Mouse (Mus musculus) kidney, embryonic 14.5 days (tissue): ENCODE measurements around the gene Itga5. TPM values are rescaled to one million over a fixed set of nuclear protein-coding genes. Genes with fewer than 3 reads are reported as not detected.

ENCODE experiments used
- ATAC-seq: fragments of 200-750 bp; cut with Nextera tagmentation; 2 replicates; pipeline ENCODE4 v1.8.0; 2017; ENCODE audit warnings: moderate number of reproducible peaks, mild to moderate bottlenecking, moderate TSS enrichment, moderate library complexity; ENCODE audit not compliant: low FRiP score, low TSS enrichment
- H3K27ac ChIP-seq: fragments of 300-500 bp; sonication (generic); 2 replicates; pipeline ENCODE4 v1.5.1; 2014; ENCODE audit warnings: low read depth, mild to moderate bottlenecking, low read length, moderate library complexity, mixed read lengths
- H3K27me3 ChIP-seq: fragments of 300-500 bp; sonication (generic); 2 replicates; pipeline ENCODE4 v1.6.1; 2014; ENCODE audit warnings: mild to moderate bottlenecking, low read length; ENCODE audit not compliant: control insufficient read depth, insufficient read depth
- H3K36me3 ChIP-seq: fragments of 300-500 bp; sonication (generic); 2 replicates; pipeline ENCODE4 v1.6.1; 2014; ENCODE audit warnings: low read length, mixed read lengths; ENCODE audit not compliant: control insufficient read depth, insufficient read depth
- H3K4me1 ChIP-seq: fragments of 300-500 bp; sonication (generic); 2 replicates; pipeline ENCODE4 v1.6.1; 2014; ENCODE audit warnings: low read length, mixed read lengths; ENCODE audit not compliant: control insufficient read depth, insufficient read depth
- H3K4me2 ChIP-seq: fragments of 300-500 bp; sonication (generic); replicated peaks from 2 replicates; pipeline ENCODE4 v1.6.1; 2014; ENCODE audit warnings: low read depth, mild to moderate bottlenecking, low read length
- H3K4me3 ChIP-seq: fragments of 300-500 bp; sonication (generic); 2 replicates; pipeline ENCODE4 v1.5.1; 2014; ENCODE audit warnings: mild to moderate bottlenecking, low read length
- H3K9ac ChIP-seq: fragments of 300-500 bp; sonication (generic); 2 replicates; pipeline ENCODE4 v1.6.1; 2014; ENCODE audit warnings: low read depth, mild to moderate bottlenecking, low read length, moderate library complexity
- H3K9me3 ChIP-seq: fragments of 300-500 bp; sonication (generic); 2 replicates; pipeline ENCODE4 v1.6.1; 2016; ENCODE audit warnings: low read length; ENCODE audit not compliant: control insufficient read depth
- WGBS: fragments of 180-500 bp; shearing (Covaris S2); extraction: QIAGEN DNeasy Blood & Tissue Kit; methylation state at CpG from one replicate; pipeline ENCODE4 v1.1.7; 2014; 5-methylcytosine and 5-hydroxymethylcytosine counted together
- polyA plus RNA-seq: library from polyadenylated mRNA; unstranded; fragments of >200 nt; fragmentation: Nextera tagmentation; extraction: Ambion mirVana; gene quantifications from 2 replicates; pipeline ENCODE4 v1.2.1, GENCODE M21; 2014

The Itga5 gene
- polyA plus RNA-seq, 1 experiment from 2014 or later, result 37.4 TPM

DNA sequence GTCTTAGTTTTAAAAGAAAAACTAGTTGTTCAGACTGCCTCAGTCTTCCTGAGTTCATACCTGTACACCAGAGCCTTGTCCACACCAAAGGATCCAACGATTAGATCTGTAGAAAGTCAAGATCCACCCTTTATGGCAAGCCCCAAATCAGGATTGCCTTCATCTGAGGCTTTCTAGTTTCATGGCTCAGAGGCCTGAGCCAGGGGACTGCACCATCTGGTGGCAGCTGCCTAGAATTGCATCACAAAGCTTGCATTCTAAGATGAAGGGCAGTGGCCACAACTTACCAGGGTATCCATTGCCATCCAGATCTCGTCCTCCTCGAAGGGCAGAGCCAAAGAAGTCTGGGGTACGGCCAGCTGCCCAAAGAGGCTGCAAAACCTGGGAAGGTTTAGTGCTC, 13.7 kb downstream of the Itga5 start:
- Histone ChIP-seq H3K4me1 (no peaks in the 10 kb centered on the region), H3K27me3 (no peaks in the 10 kb centered on the region), H3K9ac (no peak overlapping the region), H3K9me3 (no peaks in the 10 kb centered on the region), H3K36me3 (peaks cover 75% of the 10 kb centered on the region), H3K27ac (no peak overlapping the region), H3K4me2 (no peak overlapping the region), H3K4me3 (no peak overlapping the region)
- ATAC-seq, result no peak
- 32% methylated on average over 4 of the region's 4 CpGs for WGBS

DNA sequence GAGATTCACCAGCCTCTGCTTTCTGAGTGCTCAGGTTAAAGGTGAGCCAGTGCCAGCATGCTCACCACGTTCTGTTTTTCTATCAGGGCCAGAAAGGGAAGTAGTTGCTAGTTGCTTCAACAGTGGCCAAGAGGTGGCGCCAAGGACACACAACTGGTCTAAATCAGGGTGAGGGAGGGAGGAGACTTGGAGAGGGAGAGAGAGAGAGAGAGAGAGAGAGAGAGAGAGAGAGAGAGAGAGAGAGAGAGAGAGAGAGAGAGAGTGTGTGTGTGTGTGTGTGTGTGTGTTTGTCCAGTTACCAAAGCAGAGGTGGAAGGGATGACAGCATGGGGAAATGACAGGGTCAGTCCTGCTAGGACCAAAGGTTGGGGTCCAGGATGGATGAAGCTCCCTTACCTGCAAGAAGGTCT, 19.3 kb downstream of the Itga5 start:
- 0 out of 2 replicates have a peak, but pooled peaks have one; percentile 11 for ATAC-seq
- H3K4me1 ChIP-seq, result no peaks in the 10 kb centered on the region
- H3K4me3 ChIP-seq, result no peak overlapping the region
- no peak overlapping the region for H3K27ac ChIP-seq
- no peaks in the 10 kb centered on the region for H3K9me3 ChIP-seq
- WGBS, result 11% methylated on average over 2 of the region's 2 CpGs
- no peak overlapping the region for H3K4me2 ChIP-seq
- no peak overlapping the region for H3K9ac ChIP-seq
- peaks cover 74% of the 10 kb centered on the region for H3K36me3 ChIP-seq
- H3K27me3 ChIP-seq, result peaks cover under 1% of the 10 kb centered on the region; the same call in 1 of the 2 replicates

DNA sequence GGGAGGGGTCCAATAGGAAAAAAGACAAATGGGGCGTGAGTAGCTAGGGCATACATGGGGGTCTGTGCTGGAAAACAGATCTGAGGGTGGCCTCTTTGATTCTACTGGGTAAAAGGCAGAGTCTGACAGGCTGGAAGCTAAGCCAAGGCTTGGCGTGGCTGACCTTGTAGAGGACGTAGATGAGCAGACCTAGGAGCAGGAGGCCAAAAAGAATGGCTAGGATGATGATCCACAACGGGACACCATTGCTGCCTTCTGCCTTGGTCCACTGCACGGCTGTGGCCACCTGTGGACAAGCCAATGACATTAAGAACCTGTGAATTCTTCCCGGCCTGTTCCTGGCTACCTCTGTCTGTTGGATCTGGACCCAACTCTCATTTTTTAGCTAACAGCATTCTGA, 20.8 kb downstream of the Itga5 start:
- 89% methylated on average over 6 of the region's 6 CpGs for WGBS
- Histone ChIP-seq H3K27ac (no peak overlapping the region), H3K9ac (no peak overlapping the region), H3K4me1 (no peaks in the 10 kb centered on the region; the same call in none of the 2 replicates), H3K9me3 (no peaks in the 10 kb centered on the region), H3K27me3 (peaks cover 12% of the 10 kb centered on the region; the same call in 1 of the 2 replicates), H3K36me3 (peaks cover 61% of the 10 kb centered on the region), H3K4me2 (no peak overlapping the region), H3K4me3 (no peak overlapping the region)
- ATAC-seq, result no peak

DNA sequence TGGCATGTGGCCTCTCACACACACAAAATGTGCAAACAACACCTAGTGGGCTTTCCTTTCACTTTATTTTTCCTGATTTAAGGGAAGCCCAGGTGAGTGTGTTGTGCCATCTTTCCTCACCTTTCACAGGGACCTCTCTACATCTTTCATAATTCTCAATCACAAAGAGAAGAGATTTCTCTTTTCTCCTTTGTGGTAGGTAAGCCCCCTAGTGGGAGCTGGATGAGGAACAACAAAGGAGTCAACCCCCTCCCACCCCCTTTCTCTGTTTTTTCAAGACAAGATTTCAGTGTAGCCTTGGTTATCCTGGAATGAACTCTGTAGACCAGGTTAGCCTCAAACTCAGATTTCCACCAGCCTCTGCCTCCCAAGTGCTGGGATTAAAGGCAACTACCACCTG, 23.0 kb downstream of the Itga5 start:
- H3K9me3 ChIP-seq, result no peaks in the 10 kb centered on the region
- peaks cover 39% of the 10 kb centered on the region for H3K36me3 ChIP-seq
- H3K4me2 ChIP-seq, result no peak overlapping the region
- peaks cover 9% of the 10 kb centered on the region for H3K4me1 ChIP-seq
- H3K4me3 ChIP-seq, result no peak overlapping the region
- H3K27me3 ChIP-seq, result peaks cover 23% of the 10 kb centered on the region
- no peak overlapping the region for H3K27ac ChIP-seq
- no peak overlapping the region for H3K9ac ChIP-seq
- ATAC-seq, result no peak

DNA sequence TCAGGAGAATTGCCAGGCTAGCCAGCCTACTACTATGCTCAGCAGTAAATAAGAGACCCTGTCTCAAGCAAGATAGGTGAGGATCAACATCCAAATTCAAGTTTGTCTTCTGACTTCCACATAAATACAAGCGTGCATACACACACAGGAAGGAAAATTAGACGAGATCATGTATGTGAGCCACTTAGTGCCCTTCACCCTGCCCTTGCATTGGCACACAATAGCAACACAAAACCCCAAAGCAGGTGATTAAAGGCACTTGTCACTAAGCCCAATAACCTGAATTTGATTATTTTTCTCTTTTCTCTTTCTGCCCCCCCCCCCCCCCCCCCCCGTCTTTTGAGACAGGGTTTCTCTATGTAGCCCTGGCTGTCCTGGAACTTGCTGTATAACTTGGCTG, 23.6 kb downstream of the Itga5 start:
- WGBS, result 83% methylated on average over 3 of the region's 3 CpGs
- no peak overlapping the region for H3K4me3 ChIP-seq
- peaks cover 9% of the 10 kb centered on the region for H3K4me1 ChIP-seq
- H3K27ac ChIP-seq, result no peak overlapping the region
- peaks cover 23% of the 10 kb centered on the region for H3K27me3 ChIP-seq
- ATAC-seq, result no peak
- no peak overlapping the region for H3K4me2 ChIP-seq
- H3K9ac ChIP-seq, result no peak overlapping the region
- H3K36me3 ChIP-seq, result peaks cover 36% of the 10 kb centered on the region
- H3K9me3 ChIP-seq, result no peaks in the 10 kb centered on the region

DNA sequence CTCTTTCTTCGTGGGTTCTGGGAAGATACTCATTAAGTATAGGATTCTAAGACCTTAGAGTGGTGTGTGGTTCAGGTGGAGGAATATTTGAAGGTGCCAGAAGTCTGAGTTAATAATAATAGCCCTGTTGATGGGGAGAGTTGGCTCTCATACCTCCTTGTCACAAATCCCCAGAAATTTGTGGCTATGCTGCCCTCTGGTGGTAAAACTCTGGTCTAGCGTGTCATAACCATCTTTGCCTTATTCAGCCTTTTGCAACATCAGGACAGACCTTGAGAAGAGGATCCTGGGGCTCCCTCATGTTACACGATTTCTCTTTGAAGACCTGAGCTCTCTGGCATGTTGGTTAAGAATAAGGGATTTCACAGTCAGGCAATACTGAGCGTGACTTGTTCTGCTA, 24.1 kb downstream of the Itga5 start:
- no peak overlapping the region for H3K4me2 ChIP-seq
- peak; percentile 10; the same call in 1 of the 2 replicates for ATAC-seq
- H3K4me3 ChIP-seq, result no peak overlapping the region
- H3K4me1 ChIP-seq, result peaks cover 9% of the 10 kb centered on the region
- no peak overlapping the region for H3K9ac ChIP-seq
- H3K27me3 ChIP-seq, result peaks cover 23% of the 10 kb centered on the region
- H3K9me3 ChIP-seq, result no peaks in the 10 kb centered on the region
- WGBS, result 16% methylated on average over 4 of the region's 4 CpGs
- H3K27ac ChIP-seq, result no peak overlapping the region
- H3K36me3 ChIP-seq, result peaks cover 30% of the 10 kb centered on the region

DNA sequence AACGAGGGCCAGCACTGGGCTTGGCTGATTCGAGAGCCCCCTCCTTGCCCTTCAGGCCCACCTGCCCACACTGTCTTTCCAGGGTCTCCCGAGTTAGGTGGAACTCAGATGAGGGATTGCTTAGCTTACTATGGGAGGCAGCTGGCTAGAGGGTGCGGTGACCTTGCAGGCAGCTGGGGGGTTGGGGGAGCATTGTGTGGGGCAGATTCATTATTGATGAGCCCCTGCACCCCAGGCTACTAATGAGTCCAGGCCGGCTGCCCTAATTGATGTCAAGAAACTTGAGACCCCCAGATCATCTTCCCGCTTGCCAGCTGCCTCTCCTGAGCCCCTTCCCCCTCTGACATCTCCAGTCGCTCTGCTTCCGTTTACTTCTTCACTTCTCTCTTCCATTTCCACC, 25.0 kb downstream of the Itga5 start:
- 23% methylated on average over 8 of the region's 8 CpGs for WGBS
- Histone ChIP-seq H3K9me3 (no peaks in the 10 kb centered on the region), H3K4me1 (peaks cover 9% of the 10 kb centered on the region), H3K4me2 (no peak overlapping the region), H3K36me3 (peaks cover 24% of the 10 kb centered on the region), H3K4me3 (no peak overlapping the region), H3K27me3 (peaks cover 23% of the 10 kb centered on the region), H3K9ac (no peak overlapping the region), H3K27ac (no peak overlapping the region)
- ATAC-seq, result no peak

DNA sequence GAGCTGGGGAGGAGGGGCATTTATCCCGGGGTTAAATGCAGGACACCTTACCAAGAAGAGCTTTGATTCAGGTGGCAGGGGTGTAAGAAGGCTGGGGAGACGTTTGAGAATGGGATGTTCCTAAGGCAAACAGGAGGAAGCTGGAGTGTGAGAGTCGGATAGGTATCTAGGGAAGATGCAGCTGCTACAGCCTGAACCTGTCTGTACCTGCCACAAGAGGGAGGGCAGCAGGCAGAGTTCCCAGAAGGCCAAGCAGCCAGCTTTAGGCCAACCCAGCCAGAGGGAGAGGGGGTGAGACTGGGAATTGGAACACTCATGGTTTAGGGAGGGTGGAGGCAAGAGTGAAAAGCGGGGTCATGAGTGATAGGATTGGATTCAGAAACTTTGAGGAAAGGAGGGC, 25.8 kb downstream of the Itga5 start:
- ATAC-seq, result no peak
- Histone ChIP-seq H3K9ac (no peak overlapping the region), H3K4me2 (no peak overlapping the region), H3K4me1 (peaks cover 9% of the 10 kb centered on the region), H3K9me3 (no peaks in the 10 kb centered on the region), H3K27ac (no peak overlapping the region), H3K36me3 (peaks cover 16% of the 10 kb centered on the region), H3K27me3 (peaks cover 23% of the 10 kb centered on the region), H3K4me3 (no peak overlapping the region)
- WGBS, result 21% methylated on average over 4 of the region's 4 CpGs

DNA sequence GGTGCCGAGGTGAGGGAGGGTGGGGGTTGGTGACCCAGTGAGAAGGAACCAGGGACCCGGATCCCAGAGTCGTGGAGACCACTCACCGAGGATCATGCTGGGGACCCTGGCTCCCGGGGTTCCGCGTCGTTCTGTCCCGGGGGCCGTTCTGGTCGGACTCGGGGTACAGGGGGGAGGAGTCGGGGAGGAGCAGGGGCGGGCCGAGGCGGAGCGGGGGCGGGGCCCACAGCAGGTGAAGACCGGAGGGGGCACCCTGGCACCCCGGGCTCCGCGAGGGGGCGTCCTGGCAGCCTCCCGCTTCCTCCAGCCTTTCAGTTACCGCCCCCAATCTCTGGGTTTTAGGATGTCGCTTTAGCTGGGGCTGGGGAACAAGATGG, 26.6 kb downstream of the Itga5 start, which contains the start of gene Zfp385a:
TSS of gene Zfp385a (minus strand) at position 133 of the 377 bp plus-strand sequence.
- H3K27ac ChIP-seq, result no peak within 1 kb of the TSS
- H3K27me3 ChIP-seq, result peaks cover 23% of the 10 kb centered on the region
- peaks cover 9% of the 10 kb centered on the region for H3K4me1 ChIP-seq
- H3K9me3 ChIP-seq, result no peaks in the 10 kb centered on the region
- WGBS, result under 1% methylated on average over 25 of the region's 26 CpGs
- peak within 1 kb of the TSS; percentile 42 for H3K9ac ChIP-seq
- peaks cover 8% of the 10 kb centered on the region for H3K36me3 ChIP-seq
- peak; percentile 40 for ATAC-seq
- peak within 1 kb of the TSS; percentile 64 for H3K4me3 ChIP-seq
- peak within 1 kb of the TSS; percentile 92 for H3K4me2 ChIP-seq
